Comparison of ENCODE assay signal across 15 mouse cellular contexts in the genomic region with DNA sequence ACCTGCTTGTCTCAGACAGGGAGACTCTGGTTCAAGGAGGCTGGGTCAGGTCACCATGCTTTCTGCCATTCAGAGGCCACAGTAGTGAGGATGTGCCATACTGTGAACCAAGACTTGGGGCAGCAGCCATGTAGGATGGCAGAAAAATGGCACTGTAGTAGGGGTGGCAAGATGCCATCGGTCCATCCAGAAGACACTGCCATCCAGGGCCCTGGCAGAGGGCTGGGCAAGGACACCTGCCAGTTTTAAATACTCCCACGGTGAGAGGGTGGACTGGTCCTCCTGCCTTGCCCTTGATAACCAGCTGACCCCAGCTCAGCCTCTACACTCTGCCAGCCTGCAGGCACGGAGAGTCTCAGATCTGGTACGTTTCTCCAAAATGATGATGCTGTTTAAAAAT.
A peak's percentile ranks its signal among the peaks of the same experiment; 100 is the strongest.
DNase-seq lines count a peak whose midpoint lies in the region; ATAC-seq lines count a peak whose summit lies in the region.
"Had no signal": no experiment of that assay in that cellular context is flagged by ENCODE, and none has a peak within 500 bp of the region (broad histone marks: within the 10 kb centered on the region; RNA-seq: fewer than 3 reads in every experiment).

No protein-coding gene starts in this region.

- peak; percentile 44; the same call in 1 of the 2 replicates for ATAC-seq in frontal cortex, adult (ENCODE audit: low TSS enrichment)
- ATAC-seq: forebrain, embryonic 14.5 days; intestine, embryonic 15.5 days had no signal

- DNase-seq in frontal cortex, postnatal 25 days (ENCODE audit: low spot score in 2 of 2): no peak
- peak; percentile 32 for DNase-seq in cerebellum, adult 9-10 months
- peak; percentile 66 to 73 for DNase-seq in cerebellum, postnatal 14 days
- no peak for DNase-seq in gastrocnemius, postnatal 10 days
- DNase-seq in kidney, postnatal 4 days: no peak
- DNase-seq: adrenal gland, adult 2 months; adrenal gland, postnatal 25 days; embryo, embryonic 11 days; gastrocnemius, postnatal 14 days; heart, adult 2 months; heart, postnatal 14 days; kidney, adult 18-20 months had no signal

Comparison
In these comparisons a context has a peak if more than half of its experiments do, and no peak if none do; other contexts are left out.
1. DNase-seq: peak in cerebellum, adult 9-10 months (single experiment) and cerebellum, postnatal 14 days (2 of 2); none in frontal cortex, postnatal 25 days (0 of 2), gastrocnemius, postnatal 10 days (single experiment) and kidney, postnatal 4 days (0 of 2).